Mouse (Mus musculus) liver, embryonic 15.5 days (tissue): ENCODE measurements at regions not wholly inside any gene's neighbourhood (a gene's known extent, or its start where the extent isn't known, plus 50 kb on each side); places are given as distances from the start of the nearest gene placed in this dataset.
A peak's percentile ranks its signal among the peaks of the same experiment; 100 is the strongest.

Source experiments
- ATAC-seq: fragments of 200-750 bp; cut with Nextera tagmentation; 2 replicates; pipeline ENCODE4 v1.8.0; 2017; ENCODE audit warnings: moderate number of reproducible peaks, mild to moderate bottlenecking, moderate library complexity; ENCODE audit not compliant: insufficient read depth
- H3K27ac ChIP-seq: fragments of 300-500 bp; sonication (generic); replicated peaks from 2 replicates; pipeline ENCODE4 v1.5.1; 2015; ENCODE audit warnings: mild to moderate bottlenecking, inconsistent platforms
- H3K27me3 ChIP-seq: fragments of 300-500 bp; sonication (generic); 2 replicates; pipeline ENCODE4 v1.6.1; 2015; ENCODE audit warnings: mild to moderate bottlenecking, inconsistent platforms
- H3K36me3 ChIP-seq: fragments of 300-500 bp; sonication (generic); replicated peaks from 2 replicates; pipeline ENCODE4 v1.6.1; 2015; ENCODE audit warnings: moderate library complexity, mild to moderate bottlenecking, inconsistent platforms
- H3K4me1 ChIP-seq: fragments of 300-500 bp; sonication (generic); replicated peaks from 2 replicates; pipeline ENCODE4 v1.6.1; 2015; ENCODE audit warnings: inconsistent platforms
- H3K4me2 ChIP-seq: fragments of 300-500 bp; sonication (generic); 2 replicates; pipeline ENCODE4 v1.6.1; 2015; ENCODE audit warnings: moderate library complexity, mild to moderate bottlenecking, inconsistent platforms
- H3K4me3 ChIP-seq: fragments of 300-500 bp; sonication (generic); replicated peaks from 2 replicates; pipeline ENCODE4 v1.5.1; 2015; ENCODE audit warnings: mild to moderate bottlenecking, inconsistent platforms
- H3K9ac ChIP-seq: fragments of 300-500 bp; sonication (generic); 2 replicates; pipeline ENCODE4 v1.6.1; 2015; ENCODE audit warnings: moderate library complexity, mild to moderate bottlenecking, inconsistent platforms
- H3K9me3 ChIP-seq: fragments of 300-500 bp; sonication (generic); replicated peaks from 2 replicates; pipeline ENCODE4 v1.6.1; 2016; ENCODE audit warnings: inconsistent platforms
- WGBS: fragments of 180-500 bp; shearing (Covaris S2); methylation state at CpG from one replicate; pipeline ENCODE4 v1.1.7; 2015; ENCODE audit warnings: mixed read lengths; ENCODE audit not compliant: insufficient replicate concordance; 5-methylcytosine and 5-hydroxymethylcytosine counted together

GRCm38 (mm10) chr1:51594666-51595065 is 116.4 kb upstream of the Nabp1 start:
- H3K9me3 ChIP-seq: no peaks in the 10 kb centered on the region
- ATAC-seq: no peak
- no peaks in the 10 kb centered on the region for H3K27me3 ChIP-seq
- H3K4me2 ChIP-seq: no peak overlapping the region
- no peaks in the 10 kb centered on the region for H3K36me3 ChIP-seq
- no peak overlapping the region for H3K4me3 ChIP-seq
- no peak overlapping the region for H3K27ac ChIP-seq
- H3K4me1 ChIP-seq: no peaks in the 10 kb centered on the region
- no peak overlapping the region for H3K9ac ChIP-seq
- WGBS: 48% methylated on average over 4 of the region's 4 CpGs

- Histone ChIP-seq H3K4me1 (no peaks in the 10 kb centered on the region), H3K9me3 (no peaks in the 10 kb centered on the region), H3K27me3 (no peaks in the 10 kb centered on the region), H3K4me3 (no peak overlapping the region), H3K4me2 (no peak overlapping the region), H3K36me3 (no peaks in the 10 kb centered on the region), H3K9ac (no peak overlapping the region), H3K27ac (no peak overlapping the region)
- no peak for ATAC-seq
- 25% methylated on average over 10 of the region's 10 CpGs for WGBS
These were observed 115.6 kb upstream of the Nabp1 start for GRCm38 (mm10) chr1:51593621-51594441.

- no peak overlapping the region for H3K9ac ChIP-seq
- no peak overlapping the region for H3K4me2 ChIP-seq
- H3K4me1 ChIP-seq: no peaks in the 10 kb centered on the region
- H3K27me3 ChIP-seq: no peaks in the 10 kb centered on the region
- no peaks in the 10 kb centered on the region for H3K9me3 ChIP-seq
- no peak overlapping the region for H3K27ac ChIP-seq
- no peak overlapping the region for H3K4me3 ChIP-seq
- no peaks in the 10 kb centered on the region for H3K36me3 ChIP-seq
- WGBS: 46% methylated on average over 4 of the region's 4 CpGs
- ATAC-seq: no peak
These were observed 113.7 kb upstream of the Nabp1 start for GRCm38 (mm10) chr1:51591886-51592285.

- Histone ChIP-seq H3K27me3 (no peaks in the 10 kb centered on the region), H3K36me3 (no peaks in the 10 kb centered on the region), H3K4me2 (no peak overlapping the region), H3K4me3 (no peak overlapping the region), H3K9me3 (no peaks in the 10 kb centered on the region), H3K9ac (no peak overlapping the region), H3K4me1 (peaks cover 1% of the 10 kb centered on the region), H3K27ac (no peak overlapping the region)
- whole genome bisulfite sequencing: 54% methylated on average over 9 of the region's 9 CpGs
- ATAC-seq: no peak
These were observed 112.6 kb upstream of the Nabp1 start for GRCm38 (mm10) chr1:51590606-51591400.

- peaks cover 25% of the 10 kb centered on the region for H3K4me1 ChIP-seq
- ATAC-seq: peak; percentile 56; the same call in 1 of the 2 replicates
These were observed 106.8 kb upstream of the Nabp1 start for GRCm38 (mm10) chr1:51584925-51585424.

GRCm38 (mm10) chr1:51583871-51584270 is 105.6 kb upstream of the Nabp1 start:
- WGBS: 22% methylated on average over 4 of the region's 4 CpGs
- peak; percentile 82 for ATAC-seq
- Histone ChIP-seq H3K4me3 (no peak overlapping the region), H3K27me3 (no peaks in the 10 kb centered on the region), H3K27ac (no peak overlapping the region), H3K4me1 (peaks cover 25% of the 10 kb centered on the region), H3K9ac (no peak overlapping the region), H3K4me2 (peak overlapping the region; percentile 10; the same call in 1 of the 2 replicates), H3K9me3 (no peaks in the 10 kb centered on the region), H3K36me3 (no peaks in the 10 kb centered on the region)

More at GRCm38 (mm10) chr1:51584925-51585424, 106.8 kb upstream of the Nabp1 start:
- 5% methylated on average over 3 of the region's 3 CpGs for WGBS
- no peaks in the 10 kb centered on the region for H3K27me3 ChIP-seq
- H3K36me3 ChIP-seq: no peaks in the 10 kb centered on the region
- no peak overlapping the region for H3K4me3 ChIP-seq
- 0 out of 2 replicates have a peak overlapping the region, but pooled peaks have one; percentile 3 for H3K4me2 ChIP-seq
- H3K9ac ChIP-seq: no peak overlapping the region
- H3K9me3 ChIP-seq: no peaks in the 10 kb centered on the region
- H3K27ac ChIP-seq: no peak overlapping the region

GRCm38 (mm10) chr1:51580074-51580473 is 101.8 kb upstream of the Nabp1 start:
- no peaks in the 10 kb centered on the region for H3K27me3 ChIP-seq
- WGBS: 13% methylated on average over 7 of the region's 7 CpGs

GRCm38 (mm10) chr1:51577701-51578100 is 99.5 kb upstream of the Nabp1 start:
- ATAC-seq: no peak
- no peaks in the 10 kb centered on the region for H3K4me1 ChIP-seq
- no peaks in the 10 kb centered on the region for H3K36me3 ChIP-seq
- H3K27me3 ChIP-seq: no peaks in the 10 kb centered on the region
- no peaks in the 10 kb centered on the region for H3K9me3 ChIP-seq
- no peak overlapping the region for H3K4me3 ChIP-seq
- H3K9ac ChIP-seq: no peak overlapping the region
- no peak overlapping the region for H3K4me2 ChIP-seq
- no peak overlapping the region for H3K27ac ChIP-seq
- 65% methylated on average over 2 of the region's 2 CpGs for WGBS

More at GRCm38 (mm10) chr1:51580074-51580473, 101.8 kb upstream of the Nabp1 start:
- no peak for ATAC-seq
- no peak overlapping the region for H3K9ac ChIP-seq
- no peaks in the 10 kb centered on the region for H3K36me3 ChIP-seq
- H3K4me2 ChIP-seq: no peak overlapping the region
- no peak overlapping the region for H3K4me3 ChIP-seq
- no peak overlapping the region for H3K27ac ChIP-seq
- no peaks in the 10 kb centered on the region for H3K9me3 ChIP-seq
- peaks cover 16% of the 10 kb centered on the region for H3K4me1 ChIP-seq

- Histone ChIP-seq H3K9me3 (no peaks in the 10 kb centered on the region), H3K27me3 (no peaks in the 10 kb centered on the region), H3K36me3 (no peaks in the 10 kb centered on the region), H3K9ac (no peak overlapping the region), H3K27ac (no peak overlapping the region), H3K4me2 (no peak overlapping the region), H3K4me1 (no peaks in the 10 kb centered on the region), H3K4me3 (no peak overlapping the region)
- ATAC-seq: no peak
- WGBS: 56% methylated on average over 8 of the region's 8 CpGs
These were observed 94.3 kb upstream of the Nabp1 start for GRCm38 (mm10) chr1:51572314-51573078.

GRCm38 (mm10) chr1:51569625-51570024 is 91.4 kb upstream of the Nabp1 start:
- Histone ChIP-seq H3K27me3 (no peaks in the 10 kb centered on the region), H3K4me1 (peaks cover 17% of the 10 kb centered on the region), H3K9ac (no peak overlapping the region), H3K9me3 (no peaks in the 10 kb centered on the region), H3K27ac (no peak overlapping the region), H3K4me3 (no peak overlapping the region), H3K4me2 (no peak overlapping the region), H3K36me3 (no peaks in the 10 kb centered on the region)
- ATAC-seq: no peak
- 68% methylated on average over 4 of the region's 4 CpGs for WGBS
